Mouse (Mus musculus) cerebellum, adult 2 months (tissue): ENCODE measurements around the gene Ctsa.

ENCODE experiments used
- CTCF ChIP-seq: fragments of 200-500 bp; IDR thresholded peaks from 2 replicates; pipeline ENCODE4 v1.5.1; 2011; ENCODE audit warnings: low read depth, mild to moderate bottlenecking, control low read depth, low read length, moderate library complexity, borderline replicate concordance; ENCODE audit not compliant: insufficient read depth
- POLR2A ChIP-seq: fragments of 200-500 bp; IDR thresholded peaks from 2 replicates; pipeline ENCODE4 v1.6.1; 2011; ENCODE audit warnings: low read length, control low read depth, borderline replicate concordance; ENCODE audit not compliant: insufficient read depth

- TF ChIP-seq POLR2A (no peak), CTCF (no peak)
Measured at GRCm38 (mm10) chr2:164861094-164861493, 28.4 kb downstream of the Ctsa start.
